Mouse (Mus musculus): ENCODE measurements at regions not wholly inside any gene's neighbourhood (a gene's known extent, or its start where the extent isn't known, plus 50 kb on each side); places are given as distances from the start of the nearest gene placed in this dataset.
A peak's percentile ranks its signal among the peaks of the same experiment; 100 is the strongest.

GRCm38 (mm10) chr16:76519911-76520642 lies 146.4 kb upstream of the Nrip1 start:
- DNase-seq: no peak
- TF ChIP-seq CTCF (IDR thresholded peaks at IDR 0.05): no peak
- intact Hi-C loops (cut with DNase I): loop anchor here (10.0 kb wide), 1 partner anchor 145 kb away; the partner anchor contains the start of gene Nrip1
- Histone ChIP-seq H3K4me3 (no peak overlapping the region), H3K27ac (no peak overlapping the region)

GRCm38 (mm10) chr16:76510861-76511260 lies 137.2 kb upstream of the Nrip1 start:
- Histone ChIP-seq H3K4me3 (peak overlapping the region; percentile 38), H3K27ac (peak overlapping the region; percentile 70)
- TF ChIP-seq CTCF (IDR thresholded peaks at IDR 0.05): no peak
- intact Hi-C loops (cut with DNase I): no loop called here
- no peak for DNase-seq

- no peak overlapping the region for H3K27ac ChIP-seq
- H3K4me3 ChIP-seq: no peak overlapping the region
- intact Hi-C loops (cut with DNase I): no loop called here
- no peak for DNase-seq
- TF ChIP-seq CTCF (IDR thresholded peaks at IDR 0.05): no peak
Measured at GRCm38 (mm10) chr16:76509109-76509650, 135.6 kb upstream of the Nrip1 start.

DNA sequence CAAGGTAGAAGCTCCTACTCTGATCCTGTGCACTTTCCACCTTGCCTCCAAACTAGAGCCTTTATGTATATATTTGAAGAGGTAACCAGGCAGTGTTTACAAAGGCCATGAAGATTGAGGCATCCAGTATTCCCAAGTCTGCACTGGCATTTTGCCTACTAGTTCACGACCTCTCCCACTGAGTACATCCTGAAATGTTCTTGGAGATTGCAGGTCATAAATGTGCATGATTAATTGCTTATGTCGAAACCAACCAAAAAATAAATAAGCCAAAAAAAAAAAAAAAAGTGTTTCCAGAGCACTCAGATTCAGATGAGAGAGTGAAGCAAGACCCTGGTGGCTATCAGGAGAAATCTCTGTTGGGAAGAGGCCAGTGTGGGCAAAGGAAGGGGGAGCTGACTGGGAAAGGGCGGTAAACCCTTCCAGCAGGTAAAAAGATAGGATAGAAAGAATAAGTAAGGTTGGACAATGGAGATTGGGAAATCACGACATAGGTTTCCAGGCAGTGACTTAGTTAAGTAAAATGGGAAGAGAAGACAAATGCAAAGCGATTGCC lies 133.6 kb upstream of the Nrip1 start:
- intact Hi-C loops (cut with DNase I): no loop called here
- no peak for TF ChIP-seq CTCF (IDR thresholded peaks at IDR 0.05)
- Histone ChIP-seq H3K27ac (no peak overlapping the region), H3K4me3 (no peak overlapping the region)
- no peak for DNase-seq

- DNase-seq: no peak
- no peak for TF ChIP-seq CTCF (IDR thresholded peaks at IDR 0.05)
- no peak overlapping the region for H3K4me3 ChIP-seq
- no peak overlapping the region for H3K27ac ChIP-seq
- intact Hi-C loops (cut with DNase I): no loop called here
Measured at GRCm38 (mm10) chr16:76506240-76506639, 132.6 kb upstream of the Nrip1 start.

GRCm38 (mm10) chr16:76499686-76500400 lies 126.2 kb upstream of the Nrip1 start:
- no peak for TF ChIP-seq CTCF (IDR thresholded peaks at IDR 0.05)
- DNase-seq: no peak
- intact Hi-C loops (cut with DNase I): no loop called here
- Histone ChIP-seq H3K27ac (no peak overlapping the region), H3K4me3 (no peak overlapping the region)

- no peak overlapping the region for H3K27ac ChIP-seq
- no peak for DNase-seq
- intact Hi-C loops (cut with DNase I): no loop called here
- no peak overlapping the region for H3K4me3 ChIP-seq
- TF ChIP-seq CTCF (IDR thresholded peaks at IDR 0.05): no peak
Measured at GRCm38 (mm10) chr16:76498233-76498632, 124.6 kb upstream of the Nrip1 start.

- intact Hi-C loops (cut with DNase I): no loop called here
- no peak overlapping the region for H3K27ac ChIP-seq
- DNase-seq: peak; percentile 21
- no peak for TF ChIP-seq CTCF (IDR thresholded peaks at IDR 0.05)
- H3K4me3 ChIP-seq: no peak overlapping the region
Measured at GRCm38 (mm10) chr16:76497041-76497808, 123.6 kb upstream of the Nrip1 start.

DNA sequence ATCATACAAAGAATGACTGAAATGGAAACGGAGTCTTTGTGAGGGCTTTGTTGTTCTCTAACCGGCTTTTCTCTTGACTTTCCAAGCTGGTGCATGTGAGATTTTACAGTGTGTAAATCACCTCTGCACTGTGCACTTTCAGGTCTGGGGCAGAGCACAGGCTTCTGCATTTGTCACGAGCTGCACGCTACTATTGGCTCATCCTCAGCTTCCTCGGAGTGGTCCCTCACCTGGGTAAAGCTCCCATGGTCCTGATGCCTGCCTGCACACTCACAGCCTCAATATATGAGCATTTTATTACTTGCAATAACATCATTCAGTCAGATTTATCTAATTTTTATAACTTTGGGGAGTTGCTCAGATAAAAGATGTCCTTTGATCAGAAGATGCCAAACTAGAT lies 109.8 kb upstream of the Nrip1 start:
- intact Hi-C loops (cut with DNase I): no loop called here
- no peak for TF ChIP-seq CTCF (IDR thresholded peaks at IDR 0.05)
- DNase-seq: no peak
- no peak overlapping the region for H3K4me3 ChIP-seq
- no peak overlapping the region for H3K27ac ChIP-seq

- no peak for TF ChIP-seq CTCF (IDR thresholded peaks at IDR 0.05)
Measured at GRCm38 (mm10) chr16:76481966-76482365, 108.3 kb upstream of the Nrip1 start.

DNA sequence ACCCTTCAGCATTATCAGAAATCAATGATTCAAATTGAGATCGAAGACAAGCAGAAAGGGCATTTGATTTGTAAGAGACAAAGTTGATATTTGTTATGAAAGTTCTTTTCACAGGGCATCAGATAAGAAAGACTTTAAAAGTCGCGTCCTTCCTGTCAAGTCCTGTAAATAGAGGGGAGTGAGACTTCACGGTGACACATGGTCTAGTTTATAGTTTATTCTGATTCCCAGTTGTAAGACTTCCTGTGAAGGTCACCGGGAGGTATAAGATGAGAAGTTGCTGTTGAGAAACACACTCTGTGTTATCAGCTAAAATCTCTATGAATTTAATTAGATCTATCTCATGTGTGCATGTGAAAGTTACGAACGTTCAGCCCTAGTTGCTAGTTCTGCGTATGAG lies 103.8 kb upstream of the Nrip1 start:
- no peak for TF ChIP-seq CTCF (IDR thresholded peaks at IDR 0.05)
- Histone ChIP-seq H3K27ac (no peak overlapping the region), H3K4me3 (no peak overlapping the region)
- no peak for DNase-seq
- intact Hi-C loops (cut with DNase I): no loop called here

More at GRCm38 (mm10) chr16:76481966-76482365, 108.3 kb upstream of the Nrip1 start:
- no peak overlapping the region for H3K27ac ChIP-seq
- DNase-seq: no peak
- intact Hi-C loops (cut with DNase I): no loop called here
- H3K4me3 ChIP-seq: no peak overlapping the region

DNA sequence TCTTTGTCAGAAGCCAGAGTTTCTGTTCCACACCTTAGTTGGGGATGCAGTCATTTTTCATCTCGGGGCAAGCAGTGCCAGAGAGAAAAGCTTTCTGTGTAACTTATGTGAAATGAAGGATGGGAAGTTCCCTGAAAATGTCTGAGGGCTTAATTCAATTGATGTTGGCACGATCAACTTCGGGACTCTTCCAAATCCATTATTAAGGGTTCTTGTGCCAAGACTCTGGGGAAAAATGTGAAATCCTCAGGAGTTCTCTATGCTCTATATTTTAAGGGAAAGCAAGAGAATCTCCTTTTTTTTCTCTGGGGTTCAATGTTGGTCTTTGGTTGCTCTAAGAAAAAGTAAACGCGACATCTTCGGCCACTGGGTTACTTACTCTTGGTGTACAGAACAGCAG lies 100.9 kb upstream of the Nrip1 start:
- TF ChIP-seq CTCF (IDR thresholded peaks at IDR 0.05): no peak
- no peak for DNase-seq
- no peak overlapping the region for H3K4me3 ChIP-seq
- H3K27ac ChIP-seq: no peak overlapping the region
- intact Hi-C loops (cut with DNase I): no loop called here

Measured in gastrocnemius, adult 2 months (tissue).